Mouse (Mus musculus) T-cell, adult 2 months (primary cell): Measurements from ENCODE around the gene Fuz.

Experiments used
- DNase-seq: peaks from one replicate; pipeline ENCODE4 v3.0.0; 2022; ENCODE audit warnings: low spot score

Gene Fuz

DNA sequence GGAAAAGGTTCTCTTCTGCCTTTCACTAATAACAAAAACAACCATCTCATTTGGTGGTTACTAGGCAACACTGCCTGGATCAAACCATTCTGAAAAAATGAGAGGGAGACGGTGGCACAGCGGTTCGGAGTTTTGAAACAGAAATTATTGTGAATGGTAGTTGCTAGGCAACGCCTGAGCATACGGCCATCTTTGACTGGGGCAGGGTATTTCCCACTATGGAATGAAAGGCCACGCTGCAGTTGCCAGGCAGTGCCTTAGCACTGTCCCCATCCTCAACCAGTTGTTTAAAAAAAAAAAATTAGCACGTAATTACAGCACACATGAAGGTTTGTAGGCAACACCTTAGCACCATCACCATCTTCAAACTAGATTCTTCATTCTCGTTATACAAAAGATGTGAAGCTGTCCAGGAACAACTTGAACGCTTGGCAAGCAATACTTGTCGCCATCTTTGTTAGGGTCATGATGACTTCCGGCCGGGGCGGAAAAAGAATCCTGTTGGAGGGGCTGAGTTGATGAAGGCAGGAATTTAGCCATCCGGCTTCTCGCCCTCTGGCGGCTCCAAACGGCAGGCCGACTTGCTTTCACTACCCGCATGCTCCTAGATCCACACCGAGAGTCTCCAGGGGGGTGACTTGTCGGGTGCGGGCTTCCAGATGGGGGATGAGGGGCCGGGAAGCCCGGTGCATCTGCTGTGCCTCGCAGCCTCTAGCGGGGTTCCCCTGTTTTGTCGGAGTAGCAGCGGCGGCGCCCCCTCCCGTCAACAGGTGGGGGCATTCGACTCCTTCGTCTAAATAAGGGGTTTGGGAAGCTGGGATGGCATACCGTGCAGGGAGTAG lies at the start of gene Fuz:
Gene Fuz, plus strand, starts transcription at position 487 of the 842 bp plus-strand sequence.
- DNase-seq, result peak; percentile 90

DNA sequence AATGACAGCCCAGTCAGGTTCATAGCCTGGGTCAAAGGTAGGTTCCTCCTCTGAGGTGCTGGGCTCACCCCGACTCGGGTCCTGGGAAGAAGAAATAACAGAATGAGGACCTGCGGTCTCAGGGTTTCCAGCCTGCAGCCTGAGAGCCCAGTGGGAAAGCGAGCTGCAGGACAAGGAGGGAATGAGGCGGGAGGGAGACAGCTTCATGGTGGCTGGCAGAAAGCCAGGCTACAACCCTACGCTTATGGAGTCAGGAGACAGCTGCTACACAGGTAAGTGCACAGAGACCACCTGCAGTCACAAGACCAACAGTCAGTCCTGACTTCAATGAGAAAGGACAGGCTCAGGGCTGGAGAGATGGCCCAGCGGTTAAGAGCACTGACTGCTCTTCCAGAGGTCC lies 49.1 kb upstream of the Fuz start:
- DNase-seq, result no peak

DNA sequence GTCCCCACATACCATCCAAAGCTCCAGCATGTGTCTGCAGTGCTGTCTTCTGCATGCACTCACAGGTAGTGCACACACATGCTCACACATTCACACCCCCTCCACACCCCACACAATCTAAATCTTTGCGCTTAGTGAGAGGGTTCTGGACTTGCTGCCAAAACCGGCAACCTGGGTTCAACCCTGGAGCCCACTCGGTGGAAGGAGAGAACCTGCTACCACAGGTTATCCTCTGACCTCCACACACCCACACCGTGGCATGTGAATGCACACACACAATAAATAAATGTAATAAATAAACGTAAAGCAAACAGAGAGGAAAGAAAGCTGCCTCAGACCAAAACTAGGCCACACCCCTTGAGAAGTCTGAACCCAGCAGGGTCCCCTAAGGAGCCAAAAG lies 48.1 kb upstream of the Fuz start:
- no peak for DNase-seq

DNA sequence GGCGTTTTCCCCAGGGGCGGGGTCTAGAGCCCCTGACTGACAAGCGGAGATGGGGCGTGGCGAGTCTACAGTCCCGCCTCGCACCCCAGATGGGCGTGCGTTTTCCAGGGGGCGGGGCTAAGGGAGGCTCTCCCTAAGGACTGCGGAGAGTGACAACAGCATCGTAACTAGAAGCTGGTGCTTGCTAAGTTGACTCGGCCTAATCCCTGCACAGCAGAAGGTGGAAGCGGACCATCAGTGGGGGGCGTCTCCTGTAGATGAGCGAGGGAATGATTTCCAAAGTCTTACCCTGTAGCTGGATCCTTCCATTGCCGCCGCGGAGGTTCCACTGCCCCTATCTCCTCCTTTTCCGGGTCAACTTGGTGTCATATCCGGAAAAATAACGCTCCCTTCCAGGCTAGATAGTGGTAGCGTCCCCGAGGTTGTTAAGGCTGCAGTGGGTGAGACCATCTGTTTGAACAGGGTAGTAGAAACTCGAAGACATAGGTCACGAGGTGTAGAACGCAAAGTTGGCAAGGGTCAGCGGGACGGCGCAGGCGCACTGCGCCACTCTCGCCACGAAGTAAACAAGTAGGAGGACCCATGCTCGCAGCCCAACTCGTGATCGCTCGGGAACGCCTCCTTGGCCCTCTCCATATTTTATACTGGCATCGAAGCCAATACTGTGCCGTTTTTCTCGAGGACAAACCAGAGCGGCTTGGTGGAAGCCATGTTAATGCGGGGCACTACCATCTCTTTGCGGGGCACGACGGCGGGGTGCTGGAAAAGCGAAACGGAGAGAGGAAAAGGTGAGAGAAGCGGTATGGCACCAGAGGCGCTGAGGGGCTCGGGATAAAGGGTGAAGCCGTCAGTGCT lies 47.1 kb upstream of the Fuz start, which contains the start of the genes Akt1s1 and Tbc1d17:
Gene Akt1s1, plus strand, starts transcription at position 431 of the 855 bp plus-strand sequence.
Gene Tbc1d17, minus strand, starts transcription at position 519 of the 855 bp plus-strand sequence.
- peak; percentile 99 for DNase-seq

DNA sequence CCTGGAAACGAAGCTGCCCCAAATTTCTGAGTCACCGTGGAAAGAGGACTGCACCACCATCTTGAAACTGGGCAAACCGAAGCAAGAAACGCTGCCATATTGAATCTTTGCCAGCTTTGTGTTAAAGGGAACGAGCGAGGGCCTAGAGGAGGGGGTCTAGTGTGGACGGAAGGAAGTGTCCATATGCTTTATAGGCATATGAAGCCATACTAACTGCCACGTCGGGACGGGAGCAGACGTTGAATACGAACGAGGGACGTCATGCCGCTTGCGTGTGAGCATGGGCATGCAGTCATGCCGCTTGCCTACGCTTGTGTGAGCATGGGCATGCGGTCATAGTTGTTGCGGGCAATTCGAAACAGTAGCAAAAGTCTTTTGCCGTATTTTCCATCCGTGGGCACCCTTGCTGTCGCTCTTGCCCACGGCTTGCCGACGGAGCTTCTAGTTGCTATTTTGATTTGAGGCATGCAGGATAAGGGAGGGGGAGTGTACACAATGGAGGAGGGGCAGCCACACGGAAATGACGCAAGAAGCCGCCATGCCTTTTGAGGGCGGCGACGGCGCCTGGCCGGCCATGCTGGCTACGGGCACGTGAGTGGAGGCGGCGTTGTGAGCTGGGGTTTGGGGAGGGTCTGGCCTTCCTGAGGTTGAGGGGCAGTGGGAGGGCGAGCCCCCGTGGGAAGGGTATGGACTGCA lies 46.3 kb upstream of the Fuz start:
- peak; percentile 91 for DNase-seq

DNA sequence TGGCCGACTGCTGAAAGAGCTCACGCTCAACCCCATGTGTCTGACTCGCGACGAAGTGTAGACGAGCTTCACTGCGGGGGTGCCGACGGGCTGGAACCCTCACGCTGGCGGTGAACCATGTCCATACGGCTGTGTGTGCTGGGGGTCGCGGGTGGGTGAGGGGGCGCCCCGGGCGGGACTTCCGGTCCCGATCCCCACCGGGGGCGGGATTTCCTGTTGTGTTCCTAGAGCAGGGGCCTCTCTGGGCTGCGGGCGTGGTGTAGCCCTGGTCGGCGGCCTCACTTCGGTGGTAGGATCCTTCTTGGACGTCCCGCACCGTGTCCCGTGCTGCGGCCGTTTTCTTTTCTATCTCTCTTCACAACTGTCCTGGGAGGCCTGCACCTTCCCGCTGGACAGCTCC lies 45.7 kb upstream of the Fuz start:
- DNase-seq, result no peak

DNA sequence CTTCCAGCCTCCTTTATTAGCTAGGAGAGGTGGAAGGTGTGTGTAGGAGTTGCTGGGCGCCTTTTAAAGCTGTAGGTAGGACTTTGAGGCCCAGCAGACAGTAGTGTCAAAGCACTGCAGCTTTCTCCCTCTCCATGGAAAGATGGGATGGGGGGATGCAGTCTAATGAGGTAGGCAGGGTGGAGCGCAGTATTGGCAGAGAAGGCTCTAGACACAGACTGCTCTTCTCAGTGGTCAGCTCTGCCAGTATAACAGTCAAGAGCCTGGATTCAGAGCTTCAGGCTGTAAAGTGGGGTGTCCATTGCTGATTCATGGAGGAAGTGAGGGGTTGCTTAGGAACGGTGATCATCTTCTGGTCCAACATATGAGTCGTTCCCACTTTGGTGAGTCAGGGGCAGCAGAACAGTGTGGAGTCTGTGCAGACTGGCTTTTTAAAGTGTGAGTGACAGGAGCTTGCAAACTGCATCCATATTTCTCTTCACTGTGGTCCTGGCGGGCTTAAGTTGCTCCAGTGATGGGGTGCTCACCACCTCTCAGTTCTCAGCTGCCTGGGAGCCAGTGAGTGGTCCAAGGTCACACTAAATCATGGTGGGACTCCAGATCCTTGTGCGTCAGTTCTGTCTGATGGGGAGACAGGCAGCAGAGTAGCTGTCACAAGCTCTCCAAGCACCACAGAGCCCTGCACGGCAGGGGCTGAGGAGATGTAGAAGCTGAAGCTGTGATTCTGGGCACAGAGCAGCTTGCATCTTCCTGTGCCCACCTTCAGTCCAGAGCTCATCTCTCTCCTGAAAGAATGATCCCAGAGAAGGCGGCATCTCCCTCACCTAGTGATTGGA lies 44.9 kb upstream of the Fuz start:
- no peak for DNase-seq

DNA sequence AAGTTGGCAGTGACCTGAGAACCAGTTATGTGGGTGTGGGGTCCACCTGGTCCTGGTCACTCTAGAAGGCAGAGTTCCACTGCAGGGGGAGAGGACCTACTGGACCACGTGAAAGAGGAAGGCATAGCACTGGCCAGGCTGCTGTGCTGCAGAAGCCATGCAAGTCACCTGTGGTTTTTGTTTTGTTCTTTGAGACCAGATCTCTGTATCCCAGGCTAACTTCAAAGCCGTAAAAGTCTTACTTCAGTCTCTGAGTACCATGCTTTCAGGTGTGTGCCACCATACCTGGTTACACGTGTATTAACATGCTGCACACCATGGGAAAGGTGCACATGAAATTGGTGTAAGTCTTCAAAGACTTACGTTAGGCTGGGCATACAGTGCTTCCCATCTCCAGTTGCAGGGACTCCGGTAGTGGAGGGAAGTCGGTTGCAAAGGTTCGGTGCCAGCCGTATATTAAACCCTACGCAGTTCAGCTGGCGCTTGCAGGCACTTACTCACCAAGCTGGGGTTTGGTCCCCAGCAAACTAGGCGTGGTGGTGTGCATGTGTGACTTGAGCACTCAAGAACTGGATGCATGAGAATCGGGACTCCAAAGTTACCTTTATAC lies 44.1 kb upstream of the Fuz start:
- no peak for DNase-seq

DNA sequence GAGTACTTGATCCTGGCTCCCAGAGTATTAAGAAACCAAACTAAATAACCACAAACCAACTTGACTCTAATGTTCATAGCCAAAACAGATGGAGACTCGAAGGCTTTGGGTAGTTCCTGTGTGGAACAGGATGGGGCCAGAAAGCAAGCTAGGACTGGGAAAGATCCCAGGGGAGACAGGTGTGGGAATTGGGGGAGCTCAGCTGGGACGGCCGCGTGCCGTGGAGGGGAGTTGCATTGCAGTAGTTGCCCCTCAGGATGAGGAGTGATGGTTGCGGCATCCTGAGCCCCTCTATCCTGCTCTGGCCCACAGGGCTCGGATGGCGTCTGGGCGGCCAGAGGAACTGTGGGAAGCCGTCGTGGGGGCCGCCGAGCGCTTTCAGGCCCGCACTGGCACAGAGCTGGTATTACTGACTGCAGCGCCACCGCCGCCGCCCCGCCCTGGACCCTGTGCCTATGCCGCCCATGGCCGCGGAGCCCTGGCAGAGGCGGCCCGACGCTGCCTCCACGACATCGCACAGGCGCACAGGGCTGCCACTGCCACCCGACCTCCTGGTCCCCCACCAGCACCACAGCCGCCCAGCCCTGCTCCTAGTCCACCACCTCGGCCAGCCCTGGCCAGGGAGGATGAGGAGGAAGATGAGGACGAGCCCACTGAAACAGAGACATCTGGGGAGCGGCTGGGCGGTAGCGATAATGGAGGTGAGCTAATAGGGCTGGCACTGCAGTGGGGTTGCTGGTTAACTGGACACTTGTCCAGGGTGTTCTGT lies 43.4 kb upstream of the Fuz start:
- DNase-seq, result no peak

DNA sequence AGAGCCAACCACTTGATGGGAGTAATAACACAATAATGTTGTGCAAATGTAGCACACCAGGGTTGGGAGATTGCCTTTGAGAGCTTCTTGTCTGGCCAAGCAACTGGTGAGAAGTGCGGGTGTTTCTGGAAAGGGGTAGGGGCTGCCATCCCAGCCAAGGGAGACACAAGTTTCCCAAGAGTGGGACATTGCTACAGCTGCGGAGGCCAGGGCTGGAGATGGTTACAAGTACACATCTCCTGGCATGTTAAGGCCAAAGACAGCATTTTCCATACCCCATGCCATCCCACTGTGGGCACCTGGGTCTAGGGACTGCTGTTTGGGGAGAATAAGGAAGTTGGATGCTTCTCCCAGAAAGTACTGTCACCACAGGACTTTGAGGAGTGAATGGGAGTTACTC lies 42.8 kb upstream of the Fuz start:
- DNase-seq, result no peak

DNA sequence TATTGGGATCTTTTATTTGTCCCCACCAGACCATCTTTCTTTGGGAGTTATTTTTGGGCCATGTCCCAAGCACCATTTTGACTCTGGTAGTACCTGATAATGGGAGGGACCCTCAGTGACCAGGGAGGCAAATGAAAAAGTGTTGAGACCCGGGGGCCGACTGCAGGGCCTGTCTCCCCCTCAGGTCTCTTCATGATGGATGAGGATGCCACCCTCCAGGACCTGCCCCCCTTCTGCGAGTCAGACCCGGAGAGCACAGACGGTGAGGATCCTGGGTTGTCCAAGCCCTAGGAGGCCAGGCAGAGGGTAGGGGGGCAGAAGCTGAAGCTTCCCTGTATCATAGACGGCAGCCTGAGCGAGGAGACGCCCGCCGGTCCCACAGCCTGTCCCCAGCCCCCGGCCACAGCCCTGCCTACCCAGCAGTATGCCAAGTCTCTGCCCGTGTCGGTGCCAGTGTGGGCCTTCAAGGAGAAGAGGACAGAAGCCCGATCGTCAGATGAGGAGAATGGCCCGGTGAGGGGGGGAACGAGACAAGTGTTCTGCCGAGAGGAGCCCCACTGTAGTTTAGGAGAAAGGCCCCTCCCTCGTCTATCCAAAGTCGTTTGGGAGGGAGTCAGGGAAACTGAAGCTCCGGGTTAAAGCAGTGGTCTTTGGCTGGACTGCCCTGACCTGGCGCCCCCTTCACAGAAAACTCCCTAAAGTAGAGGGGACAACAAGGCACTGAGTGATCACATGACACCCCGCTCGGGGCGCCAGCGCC lies 42.1 kb upstream of the Fuz start:
- no peak for DNase-seq

DNA sequence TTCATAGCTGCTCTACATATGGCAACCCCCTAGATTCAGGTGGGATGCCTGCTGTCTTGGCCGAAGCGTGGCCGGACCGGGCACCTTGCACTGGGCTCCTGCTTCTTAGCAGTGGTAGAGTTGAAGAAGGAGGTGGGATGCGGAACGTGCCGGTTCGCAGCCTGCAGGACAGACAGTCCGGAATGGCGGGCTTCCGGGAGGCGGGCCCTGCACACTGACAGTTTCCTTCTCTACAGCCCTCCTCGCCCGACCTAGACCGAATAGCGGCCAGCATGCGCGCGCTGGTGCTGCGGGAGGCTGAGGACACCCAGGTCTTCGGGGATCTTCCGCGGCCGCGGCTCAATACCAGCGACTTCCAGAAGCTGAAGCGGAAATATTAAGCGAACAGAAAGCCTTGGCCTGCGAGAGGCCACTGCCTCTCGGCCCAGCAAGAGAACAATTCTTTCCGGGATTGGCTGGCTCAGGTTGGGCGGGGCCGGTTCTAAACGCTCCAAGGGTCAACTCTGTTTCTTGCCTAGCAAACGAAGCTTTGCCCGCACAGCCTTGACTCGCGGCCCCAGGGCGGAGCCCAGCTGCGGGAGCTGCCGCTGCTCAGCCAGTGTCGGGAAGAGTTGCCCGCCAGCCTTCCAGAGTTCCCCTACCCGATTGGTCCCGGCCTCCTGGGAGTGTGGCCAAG lies 41.4 kb upstream of the Fuz start:
- peak; percentile 71 for DNase-seq

DNA sequence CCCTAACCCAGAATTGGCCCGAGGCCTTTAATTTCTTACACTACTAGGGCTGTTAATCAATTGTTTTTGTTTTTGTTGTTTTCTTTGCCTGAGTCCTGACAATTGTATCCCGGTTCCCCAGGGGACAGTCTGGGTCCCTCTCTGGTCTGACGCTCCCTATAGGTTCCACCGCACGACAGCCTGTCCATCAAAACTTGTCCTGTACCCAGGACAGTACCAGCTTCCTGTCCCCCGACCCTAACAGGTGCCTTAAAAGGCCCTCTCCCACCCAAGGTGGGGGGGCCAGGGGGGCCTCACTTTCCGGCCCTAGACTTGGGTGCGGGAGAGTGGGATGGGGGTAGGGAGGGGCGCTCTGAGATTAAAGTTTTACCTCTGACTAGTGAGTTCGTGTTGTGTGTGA lies 40.8 kb upstream of the Fuz start:
- DNase-seq, result no peak

DNA sequence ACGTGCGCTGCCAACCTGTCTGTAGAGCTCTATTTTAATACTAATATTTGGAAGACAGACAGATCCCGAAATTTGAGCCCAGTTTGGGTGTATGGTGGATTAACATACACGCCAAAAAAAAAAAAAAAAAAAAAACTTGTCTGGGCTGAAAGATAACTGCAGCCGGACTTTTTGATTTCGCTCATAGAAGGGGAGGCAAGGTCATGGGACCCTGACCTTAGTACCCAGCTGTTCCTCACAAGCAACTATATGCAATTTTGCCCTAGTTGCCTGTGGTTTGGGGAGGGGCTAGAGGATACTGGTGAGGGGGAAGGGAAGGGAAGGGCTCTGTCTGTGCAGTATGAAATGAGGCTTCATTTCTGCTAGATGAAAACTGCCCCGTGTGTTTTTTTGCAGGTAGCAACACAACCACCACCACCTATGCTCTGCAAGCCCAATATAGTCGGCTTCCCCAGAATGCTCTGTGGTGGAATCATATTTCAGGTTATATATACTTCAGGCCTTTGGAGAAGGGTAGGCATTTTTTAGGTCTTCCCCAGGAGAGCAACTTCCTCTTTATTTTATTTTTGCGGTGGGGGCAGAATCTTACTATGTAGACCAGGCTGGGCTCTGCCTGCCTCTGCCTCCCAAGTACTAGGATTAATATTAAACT lies 39.5 kb upstream of the Fuz start:
- peak; percentile 20 for DNase-seq

DNA sequence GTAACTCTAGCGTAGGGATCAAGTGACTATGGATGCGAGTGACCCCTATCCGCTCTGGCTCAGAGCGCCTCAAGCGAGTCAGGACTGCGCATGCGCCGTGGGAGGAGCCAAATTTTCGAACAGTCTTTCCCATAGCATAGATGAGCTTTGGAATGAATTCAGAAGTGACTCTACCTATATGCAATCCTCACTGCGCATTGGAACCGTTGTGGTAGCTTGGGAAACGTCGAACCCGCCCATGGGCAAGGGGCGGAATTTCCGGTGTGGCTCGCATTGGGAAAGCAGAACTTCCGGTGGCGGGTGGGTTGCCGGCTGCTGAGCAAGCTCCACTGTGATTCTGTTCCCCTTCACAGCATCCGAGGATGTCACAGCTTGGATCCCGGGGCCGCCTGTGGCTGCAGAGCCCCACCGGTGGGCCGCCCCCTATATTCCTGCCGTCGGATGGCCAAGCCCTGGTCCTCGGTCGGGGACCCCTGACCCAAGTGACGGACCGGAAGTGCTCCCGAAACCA lies 38.8 kb upstream of the Fuz start, which contains the start of gene Pnkp:
Gene Pnkp, plus strand, starts transcription at position 98 of the 511 bp plus-strand sequence.
- DNase-seq, result peak; percentile 82

DNA sequence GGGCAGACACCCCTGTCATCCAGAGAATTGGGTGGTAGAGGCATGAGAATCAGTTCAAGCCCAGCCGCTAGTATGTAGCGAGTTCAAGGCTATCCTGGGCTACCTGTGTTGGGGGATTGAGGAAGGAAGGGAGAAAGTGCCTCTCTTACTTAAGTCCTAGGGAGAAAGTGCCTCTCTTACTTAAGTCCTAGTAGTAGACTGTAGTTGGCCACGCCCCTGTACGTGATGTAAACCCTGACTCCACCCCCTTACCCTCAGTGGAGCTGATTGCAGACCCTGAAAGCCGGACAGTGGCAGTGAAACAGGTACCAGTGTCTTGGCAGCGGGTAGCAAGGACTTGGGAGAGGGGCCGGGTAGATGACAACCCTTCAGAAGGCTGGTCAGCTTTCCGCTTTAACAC lies 38.0 kb upstream of the Fuz start:
- no peak for DNase-seq

DNA sequence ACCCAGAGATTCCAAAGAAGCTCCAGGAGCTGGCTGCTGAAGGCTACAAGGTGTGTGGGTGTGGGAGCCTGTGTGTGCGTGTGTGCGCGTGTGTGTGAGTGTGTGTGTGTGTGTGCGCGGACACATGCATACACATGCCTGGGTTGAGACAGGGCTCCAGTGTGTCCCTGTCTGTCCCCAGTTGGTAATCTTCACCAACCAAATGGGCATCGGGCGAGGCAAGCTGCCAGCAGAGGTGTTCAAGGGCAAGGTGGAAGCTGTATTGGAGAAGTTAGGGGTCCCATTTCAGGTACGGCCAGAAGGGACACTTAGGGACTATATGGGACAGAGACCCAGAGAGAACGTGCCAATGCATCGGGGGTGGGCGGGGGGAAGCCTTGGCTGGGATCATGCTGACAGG lies 36.0 kb upstream of the Fuz start:
- DNase-seq, result no peak
